Mouse (Mus musculus) cerebellum, adult 2 months (tissue): ENCODE results near the gene Raf1. TPM values are rescaled to one million over a fixed set of nuclear protein-coding genes. Genes with fewer than 3 reads are reported as not detected.

Experiments
- DNase-seq, 2 experiments: peaks; one replicate each; pipeline ENCODE4 v3.0.0; 2021
- H3K27ac ChIP-seq: fragments of 200-500 bp; 2 replicates; pipeline ENCODE4 v1.5.1; 2012; ENCODE audit warnings: low read length, control low read depth, inconsistent platforms; ENCODE audit not compliant: insufficient read depth
- H3K27me3 ChIP-seq: fragments of 200-500 bp; 2 replicates; pipeline ENCODE4 v1.6.1; 2012; ENCODE audit warnings: inconsistent platforms, mild to moderate bottlenecking, low read length, moderate library complexity; ENCODE audit not compliant: control insufficient read depth, insufficient read depth
- H3K4me1 ChIP-seq: fragments of 200-500 bp; 2 replicates; pipeline ENCODE4 v1.6.1; 2011; ENCODE audit warnings: low read length; ENCODE audit not compliant: control insufficient read depth, insufficient read depth
- H3K4me3 ChIP-seq: fragments of 200-500 bp; replicated peaks from 2 replicates; pipeline ENCODE3; 2011; ENCODE audit warnings: mild to moderate bottlenecking, low read depth, low read length, control low read depth; ENCODE audit not compliant: insufficient read depth
- CTCF ChIP-seq: fragments of 200-500 bp; IDR thresholded peaks from 2 replicates; pipeline ENCODE4 v1.5.1; 2011; ENCODE audit warnings: low read depth, mild to moderate bottlenecking, control low read depth, low read length, moderate library complexity, borderline replicate concordance; ENCODE audit not compliant: insufficient read depth
- POLR2A ChIP-seq: fragments of 200-500 bp; IDR thresholded peaks from 2 replicates; pipeline ENCODE4 v1.6.1; 2011; ENCODE audit warnings: low read length, control low read depth, borderline replicate concordance; ENCODE audit not compliant: insufficient read depth
- WGBS: fragments of 180-500 bp; shearing (Covaris S2); methylation state at CpG from one replicate; pipeline ENCODE4 v1.1.7; 2018; 5-methylcytosine and 5-hydroxymethylcytosine counted together
- polyA plus RNA-seq: library from polyadenylated mRNA; depleted of rRNA; stranded (reverse); fragments of >200 nt; gene quantifications from 2 replicates; pipeline ENCODE4 v1.2.3, GENCODE M21; 2012

Gene Raf1
- polyA plus RNA-seq, 1 experiment: 152 TPM

- Histone ChIP-seq H3K27me3 (no peaks in the 10 kb centered on the region), H3K4me3 (no peak overlapping the region), H3K4me1 (no peaks in the 10 kb centered on the region), H3K27ac (no peak overlapping the region)
- WGBS: 96% methylated on average over 4 of the region's 4 CpGs
- TF ChIP-seq POLR2A: no peak
- no peak for TF ChIP-seq CTCF
- no peak for DNase-seq
Measured at GRCm38 (mm10) chr6:115690105-115690504, 13.7 kb upstream of the Raf1 start.

GRCm38 (mm10) chr6:115688589-115688988, 12.2 kb upstream of the Raf1 start:
- no peak for DNase-seq
- Histone ChIP-seq H3K27me3 (no peaks in the 10 kb centered on the region), H3K27ac (no peak overlapping the region), H3K4me3 (no peak overlapping the region), H3K4me1 (no peaks in the 10 kb centered on the region)
- TF ChIP-seq POLR2A (no peak), CTCF (no peak)
- WGBS: 89% methylated on average over 4 of the region's 4 CpGs

GRCm38 (mm10) chr6:115687753-115688152, 11.3 kb upstream of the Raf1 start:
- H3K27me3 ChIP-seq: no peaks in the 10 kb centered on the region
- WGBS: 65% methylated on average over 3 of the region's 3 CpGs
- H3K4me1 ChIP-seq: no peaks in the 10 kb centered on the region
- no peak for TF ChIP-seq POLR2A
- no peak for TF ChIP-seq CTCF
- no peak overlapping the region for H3K4me3 ChIP-seq
- no peak for DNase-seq
- H3K27ac ChIP-seq: no peak overlapping the region

GRCm38 (mm10) chr6:115684851-115685646, 8.6 kb upstream of the Raf1 start:
- Histone ChIP-seq H3K27me3 (no peaks in the 10 kb centered on the region), H3K4me3 (no peak overlapping the region), H3K4me1 (peaks cover 10% of the 10 kb centered on the region), H3K27ac (no peak overlapping the region)
- TF ChIP-seq POLR2A: no peak
- TF ChIP-seq CTCF: no peak
- WGBS: 59% methylated on average over 11 of the region's 11 CpGs
- no peak for DNase-seq

- Histone ChIP-seq H3K4me1 (peaks cover 10% of the 10 kb centered on the region), H3K4me3 (no peak overlapping the region), H3K27ac (no peak overlapping the region), H3K27me3 (no peaks in the 10 kb centered on the region)
- 99% methylated on average over 2 of the region's 2 CpGs for WGBS
- DNase-seq: no peak
- TF ChIP-seq POLR2A: no peak
- TF ChIP-seq CTCF: no peak
Measured at GRCm38 (mm10) chr6:115684271-115684670, 7.8 kb upstream of the Raf1 start.

GRCm38 (mm10) chr6:115681066-115681465, 4.6 kb upstream of the Raf1 start:
- TF ChIP-seq POLR2A (no peak), CTCF (no peak)

GRCm38 (mm10) chr6:115678012-115678411, 1.6 kb upstream of the Raf1 start:
- Histone ChIP-seq H3K27me3 (no peaks in the 10 kb centered on the region), H3K4me3 (no peak overlapping the region), H3K27ac (no peak overlapping the region), H3K4me1 (peaks cover 10% of the 10 kb centered on the region)
- no peak for TF ChIP-seq POLR2A
- TF ChIP-seq CTCF: no peak
- DNase-seq: no peak
- 98% methylated on average over 1 of the region's 1 CpGs for WGBS

More at GRCm38 (mm10) chr6:115681066-115681465, 4.6 kb upstream of the Raf1 start:
- H3K4me1 ChIP-seq: peaks cover 10% of the 10 kb centered on the region
- WGBS: 31% methylated on average over 4 of the region's 4 CpGs
- H3K27me3 ChIP-seq: no peaks in the 10 kb centered on the region
- no peak overlapping the region for H3K4me3 ChIP-seq
- peak; percentile 52 to 76 for DNase-seq
- peak overlapping the region; percentile 86 for H3K27ac ChIP-seq

GRCm38 (mm10) chr6:115677441-115677840, 1.0 kb upstream of the Raf1 start:
- 97% methylated on average over 7 of the region's 7 CpGs for WGBS
- Histone ChIP-seq H3K4me1 (peaks cover 10% of the 10 kb centered on the region), H3K4me3 (no peak overlapping the region), H3K27ac (no peak overlapping the region), H3K27me3 (no peaks in the 10 kb centered on the region)
- TF ChIP-seq CTCF (no peak), POLR2A (no peak)
- peak in 1 of 2 experiments; percentile 19 for DNase-seq
